Mouse (Mus musculus) lung, postnatal 4 days (tissue): ENCODE results near the gene Zfp950.

ENCODE experiments used
- DNase-seq, 2 experiments: peaks; one replicate each; pipeline ENCODE4 v3.0.0; 2021

Zfp950 gene

GRCm38 (mm10) chr19:61056783-61057410, 83.7 kb downstream of the Zfp950 start:
- DNase-seq = no peak

- peak; percentile 19 to 49 for DNase-seq
These were observed 87.9 kb downstream of the Zfp950 start for GRCm38 (mm10) chr19:61052786-61053185.

- DNase-seq = no peak
These were observed 88.6 kb downstream of the Zfp950 start for GRCm38 (mm10) chr19:61052008-61052407.

GRCm38 (mm10) chr19:61051151-61051550, 89.5 kb downstream of the Zfp950 start:
- DNase-seq = no peak

GRCm38 (mm10) chr19:61049413-61049812, 91.2 kb downstream of the Zfp950 start:
- DNase-seq = peak in 1 of 2 experiments; percentile 28

- no peak for DNase-seq
These were observed 92.0 kb downstream of the Zfp950 start for GRCm38 (mm10) chr19:61048646-61049045.

GRCm38 (mm10) chr19:61039151-61039550, 101.5 kb downstream of the Zfp950 start:
- DNase-seq = no peak

- no peak for DNase-seq
These were observed 109.1 kb downstream of the Zfp950 start for GRCm38 (mm10) chr19:61031570-61031969.

- DNase-seq = peak; percentile 17 to 23
These were observed 118.6 kb downstream of the Zfp950 start for GRCm38 (mm10) chr19:61021939-61022566.

- no peak for DNase-seq
These were observed 119.1 kb downstream of the Zfp950 start for GRCm38 (mm10) chr19:61021502-61021901.

- no peak for DNase-seq
These were observed 123.0 kb downstream of the Zfp950 start for GRCm38 (mm10) chr19:61017477-61018266.

- DNase-seq = no peak
These were observed 131.4 kb downstream of the Zfp950 start for GRCm38 (mm10) chr19:61009266-61009665.
